Mouse (Mus musculus): Measurements from ENCODE around the gene Pld6. TPM values are rescaled to one million over a fixed set of nuclear protein-coding genes. Genes with fewer than 3 reads are reported as not detected.
A peak's percentile ranks its signal among the peaks of the same experiment; 100 is the strongest.

Pld6 gene
- 2.9 and 3.5 TPM in 2 replicates for polyA plus RNA-seq (2015; fragmentation: Nextera tagmentation; extraction: Ambion mirVana)

DNA sequence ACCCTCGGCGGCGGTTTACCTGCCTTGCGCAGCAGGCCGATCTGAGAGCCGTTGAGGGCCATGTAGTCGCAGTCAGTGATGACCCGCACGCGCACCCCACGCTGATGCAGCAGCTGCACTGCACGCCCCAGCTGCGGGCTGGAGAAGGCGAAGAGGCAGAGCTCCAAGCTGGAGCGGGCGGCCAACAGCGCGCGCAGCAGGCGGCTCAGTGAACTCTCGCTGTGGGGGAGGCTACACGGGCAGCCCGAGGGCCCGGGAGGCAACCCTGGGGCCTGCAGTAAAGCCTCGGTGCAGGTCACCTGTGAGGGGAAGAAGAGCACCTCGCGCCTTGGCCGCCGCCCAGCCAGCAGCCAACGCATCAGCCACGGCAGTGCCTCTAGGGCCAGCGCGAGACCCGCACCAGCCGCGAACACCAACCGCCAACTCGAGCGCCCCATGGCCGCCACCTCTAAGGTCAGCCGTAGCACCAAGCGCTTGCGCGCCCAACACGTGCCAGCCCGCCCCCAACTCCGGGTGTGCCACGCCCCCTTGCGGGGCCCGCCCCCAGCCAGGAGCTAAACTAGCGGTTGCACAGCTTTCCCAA lies at the start of gene Pld6:
Gene Pld6, minus strand, starts transcription at position 447 of the 583 bp plus-strand sequence.
- 0 out of 2 replicates have a peak within 1 kb of the TSS, but pooled peaks have one; percentile 5 for H3K27ac ChIP-seq
- H3K9ac ChIP-seq, result peak within 1 kb of the TSS; percentile 55
- WGBS, result under 1% methylated on average over 49 of the region's 51 CpGs
- peak within 1 kb of the TSS; percentile 48 for H3K4me3 ChIP-seq (replicated peaks)
- H3K4me1 ChIP-seq (replicated peaks), result peaks cover 14% of the 10 kb centered on the region
- peaks cover 12% of the 10 kb centered on the region for H3K36me3 ChIP-seq
- H3K27me3 ChIP-seq (replicated peaks), result no peaks in the 10 kb centered on the region
- ATAC-seq, result peak; percentile 88
- peak within 1 kb of the TSS; percentile 99 for H3K4me2 ChIP-seq (replicated peaks)
- no peaks in the 10 kb centered on the region for H3K9me3 ChIP-seq

DNA sequence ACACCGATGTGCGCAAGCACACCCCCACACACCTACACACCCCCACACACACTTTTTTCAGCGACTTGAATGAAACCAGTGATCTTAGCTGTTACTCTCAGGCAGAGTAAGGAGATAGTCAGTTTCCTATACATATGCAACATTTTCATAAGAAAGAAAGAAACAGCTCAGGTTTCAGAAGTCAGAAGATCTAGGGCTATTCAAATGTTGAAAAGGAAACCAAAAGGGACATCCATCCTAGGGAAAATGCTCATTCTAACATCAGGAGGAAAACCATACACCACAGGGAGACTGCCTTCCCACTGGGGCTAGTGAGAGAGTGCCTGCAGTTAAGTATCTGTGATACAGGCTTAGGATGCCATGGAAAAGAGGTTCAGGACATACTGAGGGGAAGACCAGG lies 34.2 kb upstream of the Pld6 start:
- H3K9ac ChIP-seq, result no peak overlapping the region
- 90% methylated on average over 3 of the region's 3 CpGs for WGBS
- peaks cover 57% of the 10 kb centered on the region for H3K36me3 ChIP-seq
- H3K4me3 ChIP-seq (replicated peaks), result no peak overlapping the region
- H3K4me1 ChIP-seq (replicated peaks), result no peaks in the 10 kb centered on the region
- H3K9me3 ChIP-seq, result no peaks in the 10 kb centered on the region
- H3K4me2 ChIP-seq (replicated peaks), result no peak overlapping the region
- H3K27ac ChIP-seq, result no peak overlapping the region
- ATAC-seq, result no peak
- H3K27me3 ChIP-seq (replicated peaks), result no peaks in the 10 kb centered on the region

GRCm38 (mm10) chr11:59817916-59818315 lies 30.5 kb upstream of the Pld6 start:
- no peaks in the 10 kb centered on the region for H3K27me3 ChIP-seq (replicated peaks)
- H3K4me1 ChIP-seq (replicated peaks), result no peaks in the 10 kb centered on the region
- no peak overlapping the region for H3K4me2 ChIP-seq (replicated peaks)
- WGBS, result 98% methylated on average over 3 of the region's 3 CpGs
- H3K4me3 ChIP-seq (replicated peaks), result no peak overlapping the region
- ATAC-seq, result no peak
- no peak overlapping the region for H3K9ac ChIP-seq
- no peaks in the 10 kb centered on the region for H3K9me3 ChIP-seq
- H3K36me3 ChIP-seq, result peaks cover 42% of the 10 kb centered on the region
- no peak overlapping the region for H3K27ac ChIP-seq

- Histone ChIP-seq H3K9me3 (no peaks in the 10 kb centered on the region), H3K4me1 (replicated peaks) (0 out of 2 replicates have a peak, but pooled peaks cover 2% of the 10 kb centered on the region), H3K4me3 (replicated peaks) (no peak overlapping the region), H3K4me2 (replicated peaks) (no peak overlapping the region), H3K36me3 (peaks cover 33% of the 10 kb centered on the region), H3K27me3 (replicated peaks) (no peaks in the 10 kb centered on the region), H3K27ac (no peak overlapping the region), H3K9ac (no peak overlapping the region)
- 87% methylated on average over 6 of the region's 6 CpGs for WGBS
- ATAC-seq, result no peak
Measured at GRCm38 (mm10) chr11:59815482-59816065, 28.1 kb upstream of the Pld6 start.

- H3K27ac ChIP-seq, result no peak overlapping the region
- H3K9ac ChIP-seq, result no peak overlapping the region
- peaks cover 27% of the 10 kb centered on the region for H3K36me3 ChIP-seq
- no peak overlapping the region for H3K4me2 ChIP-seq (replicated peaks)
- H3K27me3 ChIP-seq (replicated peaks), result no peaks in the 10 kb centered on the region
- WGBS, result 78% methylated on average over 6 of the region's 6 CpGs
- H3K4me3 ChIP-seq (replicated peaks), result no peak overlapping the region
- H3K9me3 ChIP-seq, result no peaks in the 10 kb centered on the region
- no peak for ATAC-seq
- H3K4me1 ChIP-seq (replicated peaks), result 0 out of 2 replicates have a peak, but pooled peaks cover 2% of the 10 kb centered on the region
Measured at GRCm38 (mm10) chr11:59814936-59815335, 27.5 kb upstream of the Pld6 start.

GRCm38 (mm10) chr11:59814311-59814710 lies 26.9 kb upstream of the Pld6 start:
- Histone ChIP-seq H3K27me3 (replicated peaks) (no peaks in the 10 kb centered on the region), H3K36me3 (0 out of 2 replicates have a peak, but pooled peaks cover 23% of the 10 kb centered on the region), H3K9ac (no peak overlapping the region), H3K9me3 (no peaks in the 10 kb centered on the region), H3K4me2 (replicated peaks) (no peak overlapping the region), H3K4me3 (replicated peaks) (no peak overlapping the region), H3K27ac (no peak overlapping the region), H3K4me1 (replicated peaks) (0 out of 2 replicates have a peak, but pooled peaks cover 2% of the 10 kb centered on the region)
- WGBS, result 95% methylated on average over 1 of the region's 1 CpGs
- ATAC-seq, result no peak

DNA sequence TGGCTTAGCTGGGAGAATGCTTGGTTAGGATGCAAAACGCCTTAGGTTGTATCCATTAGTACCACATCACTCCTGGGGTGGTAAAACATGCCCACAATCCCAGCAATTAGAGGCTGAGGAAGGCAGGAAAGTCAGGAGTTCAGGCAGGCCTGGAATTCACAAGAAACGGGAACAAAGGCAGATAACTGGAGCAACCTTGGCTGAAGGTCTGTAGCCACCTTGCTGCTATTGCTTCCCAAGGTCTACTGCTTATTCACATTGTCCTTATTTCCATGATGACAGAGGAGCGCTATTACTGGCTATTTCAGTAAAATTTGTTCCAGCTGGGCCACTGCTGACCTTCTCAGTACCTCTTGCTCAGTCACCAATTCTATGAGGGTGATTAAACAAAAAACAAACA lies 25.8 kb upstream of the Pld6 start:
- 52% methylated on average over 3 of the region's 3 CpGs for WGBS
- Histone ChIP-seq H3K27me3 (replicated peaks) (no peaks in the 10 kb centered on the region), H3K4me1 (replicated peaks) (peaks cover 11% of the 10 kb centered on the region), H3K9ac (no peak overlapping the region), H3K9me3 (no peaks in the 10 kb centered on the region), H3K4me2 (replicated peaks) (no peak overlapping the region), H3K4me3 (replicated peaks) (no peak overlapping the region), H3K27ac (no peak overlapping the region), H3K36me3 (0 out of 2 replicates have a peak, but pooled peaks cover 13% of the 10 kb centered on the region)
- ATAC-seq, result no peak

- WGBS, result 51% methylated on average over 4 of the region's 4 CpGs
- no peak overlapping the region for H3K4me3 ChIP-seq (replicated peaks)
- no peak overlapping the region for H3K27ac ChIP-seq
- 0 out of 2 replicates have a peak, but pooled peaks cover 2% of the 10 kb centered on the region for H3K36me3 ChIP-seq
- peaks cover 11% of the 10 kb centered on the region for H3K4me1 ChIP-seq (replicated peaks)
- H3K9me3 ChIP-seq, result no peaks in the 10 kb centered on the region
- no peak for ATAC-seq
- no peak overlapping the region for H3K9ac ChIP-seq
- no peaks in the 10 kb centered on the region for H3K27me3 ChIP-seq (replicated peaks)
- peak overlapping the region; percentile 14; the same call in 1 of the 2 replicates for H3K4me2 ChIP-seq (replicated peaks)
Measured at GRCm38 (mm10) chr11:59811211-59811610, 23.8 kb upstream of the Pld6 start.

DNA sequence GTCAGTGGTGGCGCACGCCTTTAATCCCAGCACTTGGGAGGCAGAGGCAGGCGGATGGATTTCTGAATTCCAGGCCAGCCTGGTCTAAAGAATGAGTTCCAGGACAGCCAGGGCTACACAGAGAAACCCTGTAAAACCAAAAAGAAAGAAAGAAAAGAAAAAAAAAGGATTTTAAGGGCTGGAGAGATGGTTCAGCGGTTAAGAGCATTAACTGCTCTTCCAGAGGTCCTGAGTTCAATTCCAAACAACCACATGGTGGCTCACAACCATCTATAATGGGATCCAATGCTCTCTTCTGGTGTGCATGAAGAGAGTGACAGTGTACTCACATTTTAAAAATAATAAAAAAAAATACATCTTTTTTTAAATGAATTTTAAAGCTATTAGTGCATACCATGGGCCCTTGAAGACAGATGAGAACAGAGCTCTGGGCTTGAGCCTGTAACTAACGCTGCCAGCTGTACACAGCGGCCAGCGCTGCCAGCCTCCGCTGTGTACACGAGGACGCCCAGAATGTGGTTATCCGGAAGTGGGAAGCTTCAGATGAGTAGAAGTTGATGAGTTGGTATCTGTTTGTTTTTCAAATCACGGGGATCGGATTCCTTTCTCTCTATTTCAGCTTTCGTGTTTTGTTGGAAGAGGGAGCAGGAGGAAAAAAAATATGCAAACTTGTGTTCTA lies 23.2 kb upstream of the Pld6 start:
- Histone ChIP-seq H3K9ac (peak overlapping the region; percentile 94; the same call in 1 of the 2 replicates), H3K4me3 (replicated peaks) (peak overlapping the region; percentile 70), H3K27me3 (replicated peaks) (no peaks in the 10 kb centered on the region), H3K9me3 (no peaks in the 10 kb centered on the region), H3K4me2 (replicated peaks) (peak overlapping the region; percentile 67), H3K4me1 (replicated peaks) (peaks cover 11% of the 10 kb centered on the region), H3K27ac (peak overlapping the region; percentile 96; the same call in 1 of the 2 replicates), H3K36me3 (peaks cover 5% of the 10 kb centered on the region)
- 55% methylated on average over 14 of the region's 14 CpGs for WGBS
- ATAC-seq, result no peak

- under 1% methylated on average over 52 of the region's 52 CpGs for WGBS
Measured at GRCm38 (mm10) chr11:59809670-59810474, 22.4 kb upstream of the Pld6 start, which contains the start of gene Flcn. TSS of gene Flcn (minus strand) at chr11:59810016.

DNA sequence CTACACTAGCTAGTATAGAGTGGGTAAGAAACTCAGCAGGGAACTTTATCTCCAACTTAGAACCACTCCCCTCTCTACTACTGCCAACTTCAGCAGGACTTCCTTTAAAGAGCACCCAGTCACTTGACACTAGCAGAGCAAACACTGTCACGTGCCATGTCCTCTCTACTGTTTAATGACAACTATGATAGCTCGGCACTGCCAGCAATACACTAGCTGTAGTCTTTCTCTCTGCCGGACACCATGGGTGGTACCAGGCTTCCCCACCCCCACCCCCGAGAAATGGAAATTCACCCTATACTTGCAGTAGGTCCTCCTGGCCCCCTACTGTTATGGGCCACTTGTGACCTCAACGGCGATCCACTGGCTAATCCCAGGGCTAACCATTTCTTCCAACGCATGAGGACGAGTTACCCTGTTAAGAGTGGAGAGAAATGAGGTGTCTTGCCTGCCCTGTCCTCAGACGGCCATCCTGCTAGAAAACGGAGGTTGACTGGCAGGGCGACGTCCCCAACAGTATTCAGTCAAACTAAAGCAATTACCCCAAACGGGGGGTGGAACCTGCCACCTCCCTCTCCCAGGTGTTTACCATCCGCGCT lies 21.7 kb upstream of the Pld6 start:
- Histone ChIP-seq H3K4me3 (replicated peaks) (peak overlapping the region; percentile 70), H3K9me3 (no peaks in the 10 kb centered on the region), H3K4me2 (replicated peaks) (peak overlapping the region; percentile 67), H3K36me3 (peaks cover 11% of the 10 kb centered on the region), H3K27ac (peak overlapping the region; percentile 96), H3K9ac (peak overlapping the region; percentile 94), H3K27me3 (replicated peaks) (no peaks in the 10 kb centered on the region), H3K4me1 (replicated peaks) (peaks cover 11% of the 10 kb centered on the region)
- ATAC-seq, result peak; percentile 59
- WGBS, result 0% methylated on average over 15 of the region's 15 CpGs

More at GRCm38 (mm10) chr11:59809670-59810474, 22.4 kb upstream of the Pld6 start, which contains the start of gene Flcn:
- Histone ChIP-seq H3K4me3 (replicated peaks) (peak within 1 kb of the TSS; percentile 70), H3K9me3 (no peaks in the 10 kb centered on the region), H3K4me1 (replicated peaks) (peaks cover 11% of the 10 kb centered on the region), H3K27ac (peak within 1 kb of the TSS; percentile 96), H3K27me3 (replicated peaks) (no peaks in the 10 kb centered on the region), H3K9ac (peak within 1 kb of the TSS; percentile 94), H3K36me3 (peaks cover 5% of the 10 kb centered on the region), H3K4me2 (replicated peaks) (peak within 1 kb of the TSS; percentile 67)
- ATAC-seq, result peak; percentile 96

Data from intestine, embryonic 15.5 days (tissue).